Mouse (Mus musculus) kidney, adult 11 months (tissue): Measurements from ENCODE around the gene Tex52.

Source experiments
- DNase-seq: peaks from one replicate; pipeline ENCODE4 v3.0.0; 2022

Tex52 gene

GRCm38 (mm10) chr6:128432356-128432915, 57.2 kb downstream of the Tex52 start:
- no peak for DNase-seq

GRCm38 (mm10) chr6:128433566-128433965, 58.3 kb downstream of the Tex52 start:
- no peak for DNase-seq
